Mouse (Mus musculus) small intestine, adult 2 months (tissue): ENCODE results near the gene Adam17. TPM values are rescaled to one million over a fixed set of nuclear protein-coding genes. Genes with fewer than 3 reads are reported as not detected.

Experiments used
- H3K27ac ChIP-seq: fragments of 200-500 bp; 2 replicates; pipeline ENCODE4 v1.5.1; 2012; ENCODE audit warnings: low read depth, low read length, control low read depth, inconsistent platforms; ENCODE audit not compliant: insufficient read depth
- H3K27me3 ChIP-seq: fragments of 200-500 bp; 2 replicates; pipeline ENCODE4 v1.6.1; 2012; ENCODE audit warnings: mild to moderate bottlenecking, moderate library complexity, low read length, inconsistent platforms; ENCODE audit not compliant: control insufficient read depth, insufficient read depth
- H3K36me3 ChIP-seq: fragments of 200-500 bp; 2 replicates; pipeline ENCODE4 v1.6.1; 2012; ENCODE audit warnings: mild to moderate bottlenecking, low read length, control low read depth, inconsistent platforms; ENCODE audit not compliant: control insufficient read depth, insufficient read depth
- H3K4me1 ChIP-seq: fragments of 200-500 bp; 2 replicates; pipeline ENCODE4 v1.6.1; 2012; ENCODE audit warnings: low read length, inconsistent platforms, mixed read lengths; ENCODE audit not compliant: control insufficient read depth, insufficient read depth, insufficient read length
- H3K4me3 ChIP-seq: fragments of 200-500 bp; 2 replicates; pipeline ENCODE4 v1.5.1; 2012; ENCODE audit warnings: low read depth, mild to moderate bottlenecking, control low read depth, inconsistent platforms, low read length, moderate library complexity
- CTCF ChIP-seq: fragments of 200-500 bp; IDR thresholded peaks from 2 replicates; pipeline ENCODE4 v1.5.1; 2012; ENCODE audit warnings: low read depth, mild to moderate bottlenecking, control low read depth, inconsistent platforms, low read length, moderate library complexity, mixed read lengths; ENCODE audit not compliant: insufficient replicate concordance, insufficient read length; ENCODE audit errors: extremely low read depth
- POLR2A ChIP-seq: fragments of 200-500 bp; IDR thresholded peaks from 2 replicates; pipeline ENCODE4 v1.6.1; 2012; ENCODE audit warnings: low read depth, mild to moderate bottlenecking, control low read depth, inconsistent platforms, low read length, moderate library complexity
- WGBS: fragments of 180-500 bp; shearing (Covaris S2); methylation state at CpG from one replicate; pipeline ENCODE4 v1.1.7; 2018; 5-methylcytosine and 5-hydroxymethylcytosine counted together
- polyA plus RNA-seq: library from polyadenylated mRNA; depleted of rRNA; stranded (reverse); fragments of >200 nt; gene quantifications from 2 replicates; pipeline ENCODE4 v1.2.3, GENCODE M21; 2012

The Adam17 gene
- polyA plus RNA-seq, 1 experiment = 10.1 TPM

DNA sequence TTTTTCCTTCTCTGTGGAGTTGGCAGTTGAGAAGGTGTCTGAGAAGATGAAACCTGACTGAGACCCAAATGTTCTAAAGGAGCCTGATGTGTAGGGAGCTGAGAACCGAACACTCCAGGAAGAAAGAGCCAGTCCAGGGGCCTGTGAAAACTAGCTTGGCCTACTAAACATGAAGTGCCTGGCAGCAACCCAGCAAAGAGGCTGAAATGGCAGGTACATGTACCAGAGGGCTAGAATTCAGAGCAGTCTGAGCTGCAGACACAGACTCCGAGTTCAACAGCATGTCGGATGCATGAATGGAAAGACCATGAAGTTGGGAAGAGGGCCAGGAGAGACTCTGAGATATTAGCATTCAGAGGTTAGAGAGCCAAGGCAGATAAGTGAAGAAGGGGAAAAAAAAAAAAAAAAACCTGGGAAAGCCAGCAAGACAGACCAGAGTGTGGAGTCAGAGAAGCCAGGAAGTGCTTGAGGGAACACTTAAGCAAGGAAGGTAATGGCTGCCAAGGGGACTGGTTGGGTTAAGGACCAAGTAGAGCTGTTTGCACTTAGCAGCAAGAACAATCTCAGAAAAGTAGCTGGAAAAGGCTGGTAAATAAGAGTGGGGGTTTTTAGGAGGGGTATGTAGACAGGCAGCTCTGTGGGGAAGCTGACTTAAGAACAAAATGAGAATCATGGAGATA, 84.6 kb downstream of the Adam17 start:
- Histone ChIP-seq H3K4me1 (peaks cover 4% of the 10 kb centered on the region; the same call in 1 of the 2 replicates), H3K4me3 (no peak overlapping the region), H3K27me3 (no peaks in the 10 kb centered on the region), H3K36me3 (peaks cover 21% of the 10 kb centered on the region), H3K27ac (no peak overlapping the region)
- 83% methylated on average over 3 of the region's 3 CpGs for WGBS
- no peak for TF ChIP-seq POLR2A
- TF ChIP-seq CTCF = no peak

DNA sequence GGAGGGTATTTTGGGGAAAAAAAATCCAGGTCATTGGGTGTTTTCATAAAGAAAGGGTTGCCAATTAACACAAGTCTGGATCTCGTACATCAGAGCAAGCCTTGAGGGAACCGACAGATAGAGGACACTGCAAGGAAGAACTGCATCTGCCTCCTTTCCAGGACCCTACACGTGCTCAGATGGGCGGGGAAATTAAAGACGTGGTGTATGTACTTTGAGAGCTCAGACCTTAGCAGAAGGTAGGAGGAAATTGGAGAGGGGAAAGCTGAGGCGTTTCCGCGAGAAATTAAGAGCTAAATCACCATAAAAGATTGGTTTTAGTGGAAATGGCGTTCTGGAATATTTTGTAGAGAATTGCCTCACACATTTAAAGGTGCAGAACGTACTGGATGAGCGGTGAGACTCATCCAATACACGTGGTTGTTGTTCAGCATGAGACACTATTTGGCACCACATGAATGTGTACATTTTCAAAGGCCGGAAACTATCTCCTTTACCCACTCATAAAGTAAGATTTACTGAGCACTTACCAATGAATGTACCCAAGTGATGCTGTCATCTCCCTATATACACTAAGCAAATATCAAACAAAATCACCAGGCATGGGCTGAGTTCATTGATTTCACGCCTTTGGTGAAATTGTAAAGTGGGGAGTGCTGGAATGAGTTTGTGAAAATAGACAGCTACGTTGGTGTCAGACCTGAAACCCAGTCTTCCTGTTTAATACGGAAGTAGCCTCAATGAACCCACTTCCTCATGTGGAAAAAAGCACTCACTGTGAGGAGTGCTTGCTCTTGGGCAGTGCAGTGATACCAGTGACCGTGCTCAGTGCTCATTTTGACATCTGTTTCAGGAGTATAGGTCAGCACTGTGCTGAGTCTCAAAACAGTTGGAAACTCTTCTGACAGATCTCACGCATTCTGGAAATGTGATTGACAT, 86.5 kb downstream of the Adam17 start:
- 15% methylated on average over 18 of the region's 18 CpGs for WGBS
- Histone ChIP-seq H3K27ac (peak overlapping the region; percentile 68), H3K27me3 (no peaks in the 10 kb centered on the region), H3K4me3 (peak overlapping the region; percentile 85), H3K4me1 (peaks cover 4% of the 10 kb centered on the region; the same call in 1 of the 2 replicates), H3K36me3 (peaks cover 5% of the 10 kb centered on the region)
- TF ChIP-seq POLR2A (no peak), CTCF (no peak)

DNA sequence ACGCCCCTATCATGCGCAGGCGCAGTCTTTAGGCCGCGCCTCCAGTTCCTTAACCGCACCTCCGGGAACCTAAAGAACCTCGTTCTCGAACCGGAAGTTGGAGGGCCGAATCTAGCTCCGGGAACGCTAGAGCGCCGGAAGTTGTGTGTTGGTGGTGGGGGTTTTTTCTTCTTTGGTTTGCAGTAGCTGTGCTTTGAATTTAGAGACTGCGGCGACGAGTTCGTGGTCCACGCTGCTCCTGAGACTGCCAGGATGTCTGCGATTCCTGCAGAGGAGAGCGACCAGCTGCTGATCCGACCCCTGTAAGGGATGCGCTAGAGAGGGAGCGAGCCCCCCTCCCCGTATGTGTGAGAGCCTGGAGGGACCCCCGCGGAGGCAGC, 87.2 kb downstream of the Adam17 start, which contains the start of gene Itgb1bp1:
TSS of gene Itgb1bp1 (minus strand) at position 42 of the 380 bp plus-strand sequence.
- peaks cover 2% of the 10 kb centered on the region; the same call in 1 of the 2 replicates for H3K36me3 ChIP-seq
- no peaks in the 10 kb centered on the region for H3K27me3 ChIP-seq
- TF ChIP-seq POLR2A (no peak), CTCF (no peak)
- peaks cover 4% of the 10 kb centered on the region; the same call in 1 of the 2 replicates for H3K4me1 ChIP-seq
- peak within 1 kb of the TSS; percentile 68 for H3K27ac ChIP-seq
- H3K4me3 ChIP-seq = peak within 1 kb of the TSS; percentile 85
- under 1% methylated on average over 28 of the region's 28 CpGs for WGBS

DNA sequence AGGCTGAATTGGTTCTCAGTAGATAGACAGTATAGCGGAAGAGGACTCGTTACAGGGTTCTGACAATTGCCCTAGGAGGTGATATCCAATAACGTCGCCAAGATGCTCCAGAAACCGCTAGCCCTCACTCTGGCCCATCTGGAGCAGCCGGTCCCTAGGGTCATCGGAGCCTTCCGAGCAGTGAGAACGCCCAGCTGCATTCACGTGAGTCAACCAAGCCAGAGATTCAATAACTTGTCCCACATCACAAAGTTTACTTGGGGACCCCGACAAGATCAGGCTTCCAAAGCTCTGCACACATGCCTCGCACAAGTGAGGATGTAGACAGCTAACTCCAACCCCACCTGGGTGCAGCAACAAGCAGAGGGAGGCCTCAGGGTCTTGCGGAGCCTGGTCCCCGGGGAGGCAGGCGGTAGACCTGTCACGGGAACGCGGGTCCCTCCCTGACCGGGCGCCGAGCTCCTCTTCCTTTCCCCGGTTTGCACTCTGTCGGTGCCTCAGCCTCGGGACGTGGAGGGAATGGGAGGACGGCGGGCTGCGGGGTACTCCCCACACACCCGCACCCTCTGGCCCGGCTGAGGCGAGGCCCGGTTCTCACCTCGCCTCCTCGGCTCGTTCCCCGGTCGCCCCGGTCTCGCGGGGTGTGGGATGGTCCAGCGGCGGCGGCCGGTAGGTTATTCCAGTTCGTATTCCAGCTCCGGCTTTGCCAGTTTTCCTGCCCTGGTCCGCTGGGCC, 87.8 kb downstream of the Adam17 start:
- Histone ChIP-seq H3K27ac (peak overlapping the region; percentile 52), H3K27me3 (no peaks in the 10 kb centered on the region), H3K4me3 (peak overlapping the region; percentile 85), H3K36me3 (peaks cover 2% of the 10 kb centered on the region; the same call in 1 of the 2 replicates), H3K4me1 (peaks cover 4% of the 10 kb centered on the region; the same call in 1 of the 2 replicates)
- WGBS = under 1% methylated on average over 47 of the region's 47 CpGs
- TF ChIP-seq POLR2A = peak; percentile 35; the same call in 1 of the 2 replicates
- no peak for TF ChIP-seq CTCF

DNA sequence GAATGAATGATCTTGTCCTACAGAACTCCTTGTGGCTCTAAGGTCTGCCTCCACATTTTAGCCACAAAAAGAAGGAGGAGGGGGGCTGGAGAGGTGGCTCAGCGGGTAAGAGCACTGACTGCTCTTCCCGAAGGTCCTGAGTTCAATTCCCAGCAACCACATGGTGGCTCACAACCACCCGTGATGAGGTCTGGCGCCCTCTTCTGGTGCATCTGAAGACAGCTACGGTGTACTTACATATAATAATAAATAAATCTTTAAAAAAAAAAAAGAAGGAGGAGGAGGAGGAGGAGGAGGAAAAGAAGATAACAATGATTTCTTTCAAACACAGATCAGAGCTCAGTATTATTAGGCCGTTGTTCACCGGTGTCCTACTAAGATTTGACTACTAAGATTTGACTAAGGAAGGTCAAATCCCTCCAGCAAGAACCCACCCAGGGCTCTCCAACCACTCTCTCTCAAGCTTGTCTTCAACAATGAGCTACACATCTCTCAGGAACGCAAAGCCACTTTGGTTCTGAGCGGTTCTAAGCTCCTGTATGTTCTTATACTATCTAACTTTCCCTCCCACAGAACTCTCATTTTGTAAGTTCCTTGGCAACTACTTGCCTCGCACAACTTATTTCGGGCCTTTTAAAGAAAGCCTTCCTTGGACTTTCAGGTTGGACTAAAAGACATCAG, 88.5 kb downstream of the Adam17 start, which contains the start of gene Cpsf3:
TSS of gene Cpsf3 (plus strand) at position 631 of the 681 bp plus-strand sequence.
- TF ChIP-seq CTCF = no peak
- TF ChIP-seq POLR2A = no peak; the same call in 1 of the 2 replicates
- WGBS = 56% methylated on average over 11 of the region's 11 CpGs
- no peaks in the 10 kb centered on the region for H3K36me3 ChIP-seq
- H3K27me3 ChIP-seq = no peaks in the 10 kb centered on the region
- peaks cover 4% of the 10 kb centered on the region; the same call in 1 of the 2 replicates for H3K4me1 ChIP-seq
- H3K4me3 ChIP-seq = peak within 1 kb of the TSS; percentile 85
- H3K27ac ChIP-seq = peak within 1 kb of the TSS; percentile 68

DNA sequence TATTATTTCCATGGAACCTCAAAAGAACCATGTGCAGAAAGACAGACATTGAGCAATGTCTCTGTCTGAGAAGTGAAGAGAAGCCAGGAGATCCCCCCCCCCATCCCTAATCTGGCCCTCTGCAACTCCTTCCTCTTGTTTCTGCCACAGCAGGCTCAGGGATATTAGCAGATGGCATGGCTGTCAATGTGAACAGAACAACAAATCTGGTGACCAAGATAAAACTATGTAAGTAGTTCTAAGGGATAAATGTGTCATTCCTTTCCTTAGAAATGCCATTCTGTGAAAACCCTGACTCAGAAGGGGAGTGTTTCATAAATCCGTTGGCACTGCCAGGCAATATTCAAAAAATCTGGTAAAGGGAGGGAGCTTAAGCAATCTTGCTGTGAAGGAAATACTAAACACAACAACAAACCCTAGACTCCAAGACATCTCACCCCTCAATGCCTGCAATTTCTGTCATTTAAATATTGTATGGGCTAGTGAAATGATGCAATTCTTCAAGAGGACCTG, 96.0 kb downstream of the Adam17 start:
- 91% methylated on average over 1 of the region's 1 CpGs for WGBS
- no peak overlapping the region for H3K27ac ChIP-seq
- H3K4me1 ChIP-seq = no peaks in the 10 kb centered on the region
- H3K27me3 ChIP-seq = no peaks in the 10 kb centered on the region
- TF ChIP-seq POLR2A (no peak), CTCF (no peak)
- H3K36me3 ChIP-seq = peaks cover 18% of the 10 kb centered on the region
- no peak overlapping the region for H3K4me3 ChIP-seq
